Mouse (Mus musculus) skeletal muscle tissue, adult 2 months (tissue): ENCODE data around the gene Gcnt1.

Experiments used
- DNase-seq: peaks from one replicate; pipeline ENCODE4 v3.0.0-alpha.2; 2012; ENCODE audit warnings: low read depth, low spot score

Gcnt1 gene

GRCm38 (mm10) chr19:17372701-17373100 lies at the start of gene Gcnt1:
Gene Gcnt1 (minus strand): TSS chr19:17372844.
- no peak for DNase-seq

GRCm38 (mm10) chr19:17417855-17418254 lies 45.2 kb upstream of the Gcnt1 start:
- no peak for DNase-seq

DNA sequence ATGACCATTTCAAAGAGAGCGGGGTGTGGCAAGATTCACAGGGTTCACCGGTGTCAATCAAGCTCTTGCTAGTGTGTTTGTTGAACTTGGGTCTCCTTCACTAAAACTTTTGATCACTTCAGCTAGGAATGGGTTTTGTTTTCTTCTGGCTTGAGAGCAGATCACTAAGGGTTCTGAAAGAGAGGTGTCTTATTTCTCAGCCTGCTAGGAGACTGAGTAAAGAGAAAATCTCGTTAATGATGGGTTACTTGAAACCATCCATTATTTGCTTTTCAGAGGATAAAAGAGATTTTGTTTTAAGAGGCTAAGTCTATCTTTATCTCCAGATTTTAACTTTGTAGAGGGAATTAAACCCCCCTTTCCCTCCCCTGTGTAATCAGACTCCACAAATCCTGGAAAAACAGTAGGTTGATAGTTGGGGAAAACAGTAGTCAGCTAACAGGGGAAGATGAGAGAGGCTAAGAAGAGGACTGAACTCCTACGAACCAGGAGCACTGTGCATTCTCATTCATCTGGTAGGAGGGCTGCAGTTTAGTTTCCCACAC lies 40.3 kb upstream of the Gcnt1 start:
- DNase-seq = no peak

GRCm38 (mm10) chr19:17410465-17411065 lies 37.9 kb upstream of the Gcnt1 start:
- DNase-seq = no peak

DNA sequence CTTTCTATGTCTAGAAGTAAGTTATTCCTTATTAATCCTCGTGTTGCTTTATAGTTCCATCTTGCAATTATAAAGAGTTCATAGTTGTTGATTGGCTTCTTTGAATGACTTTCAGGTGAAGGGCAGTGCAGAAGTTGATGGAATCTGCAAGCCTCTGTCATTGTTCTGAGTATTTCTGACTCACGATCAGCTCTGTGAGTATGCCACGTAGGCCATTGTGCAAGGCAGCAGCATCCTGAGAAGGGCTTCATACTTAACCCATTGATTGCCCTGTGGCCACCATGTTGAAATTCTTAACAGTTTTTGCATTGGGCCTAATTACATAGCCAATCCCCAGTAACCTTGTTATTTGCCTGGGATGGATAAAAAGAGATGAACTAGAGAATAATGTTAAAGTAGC lies 36.7 kb upstream of the Gcnt1 start:
- DNase-seq = no peak

DNA sequence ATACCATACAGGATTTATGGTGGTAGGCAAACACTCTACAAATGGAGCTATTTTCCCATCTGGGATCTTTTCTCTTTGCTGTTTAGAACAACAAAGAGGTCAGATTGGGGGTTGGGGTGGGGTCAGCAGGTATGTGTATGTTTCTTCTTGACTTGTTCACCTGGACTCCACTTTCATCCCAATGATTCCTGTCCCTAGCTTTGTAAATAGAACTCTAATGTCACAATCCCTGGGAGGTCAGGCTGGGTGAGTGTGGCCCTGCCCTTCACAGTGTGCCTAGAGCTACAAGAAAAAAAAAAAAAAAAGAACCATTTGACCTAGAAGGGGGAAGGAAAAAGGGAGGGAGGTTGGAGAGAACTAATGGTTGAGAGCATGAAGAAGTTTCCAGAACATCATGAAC lies 35.9 kb upstream of the Gcnt1 start:
- no peak for DNase-seq

DNA sequence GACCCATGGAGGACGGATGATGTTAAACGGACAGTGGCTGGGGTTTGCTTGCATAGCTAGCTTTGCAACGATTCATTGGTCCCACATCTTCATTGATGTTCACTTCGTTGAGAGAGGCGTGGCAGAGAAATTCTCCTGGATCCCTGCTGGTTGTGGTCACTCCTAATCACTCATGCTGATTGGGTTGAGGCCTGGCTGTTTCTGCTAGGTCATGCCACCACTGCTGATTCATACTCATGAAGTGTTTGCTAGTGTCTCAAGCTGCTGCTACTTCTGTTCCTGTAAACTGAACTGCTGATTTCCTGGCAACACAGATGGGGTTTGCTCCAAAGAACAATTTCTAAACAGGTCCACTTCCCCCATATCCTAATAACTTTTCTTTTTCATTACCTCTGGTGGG lies 34.2 kb upstream of the Gcnt1 start:
- no peak for DNase-seq

DNA sequence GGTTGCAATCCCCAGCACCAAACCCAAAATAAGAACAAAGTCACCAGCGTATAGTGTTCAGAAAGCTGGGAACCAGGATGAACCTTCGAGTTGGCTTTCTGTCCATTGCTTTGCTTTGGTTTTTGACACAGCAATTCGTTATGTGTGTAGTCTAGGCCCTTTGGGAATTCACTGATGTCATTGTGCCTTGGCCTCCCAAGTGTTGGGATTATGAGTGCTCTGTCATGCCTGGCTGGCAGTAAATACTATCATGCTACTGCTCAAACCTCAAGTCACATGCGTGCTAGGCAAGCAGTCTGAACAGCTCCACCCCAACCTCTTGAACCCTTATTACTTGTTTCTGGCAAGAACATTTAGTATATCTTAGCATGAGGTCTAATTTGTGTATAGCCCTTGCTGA lies 30.5 kb upstream of the Gcnt1 start:
- no peak for DNase-seq

GRCm38 (mm10) chr19:17400571-17400970 lies 27.9 kb upstream of the Gcnt1 start:
- no peak for DNase-seq

GRCm38 (mm10) chr19:17399965-17400364 lies 27.3 kb upstream of the Gcnt1 start:
- no peak for DNase-seq

DNA sequence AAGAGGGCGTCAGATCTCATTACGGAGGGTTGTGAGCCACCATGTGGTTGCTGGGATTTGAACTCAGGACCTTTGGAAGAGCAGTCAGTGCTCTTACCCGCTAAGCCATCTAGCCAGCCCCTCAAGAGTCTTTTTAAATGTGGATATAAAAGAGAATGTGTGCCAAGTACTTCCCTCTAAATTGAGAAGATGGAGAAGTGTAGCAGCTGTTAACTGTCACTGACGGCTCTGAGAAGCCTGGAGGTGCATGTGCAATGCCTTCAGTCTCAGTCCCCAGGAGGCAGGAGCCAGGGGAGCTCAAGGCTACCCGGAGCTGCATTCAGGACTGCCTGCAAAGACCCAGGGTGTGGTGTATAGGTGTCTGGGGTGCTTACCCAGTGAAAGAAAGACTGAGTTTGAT lies 25.3 kb upstream of the Gcnt1 start:
- no peak for DNase-seq

GRCm38 (mm10) chr19:17396802-17397201 lies 24.2 kb upstream of the Gcnt1 start:
- no peak for DNase-seq

GRCm38 (mm10) chr19:17393841-17394591 lies 21.4 kb upstream of the Gcnt1 start, which contains the start of gene Rfk:
Gene Rfk (plus strand): TSS chr19:17394043.
- peak; percentile 82 for DNase-seq

DNA sequence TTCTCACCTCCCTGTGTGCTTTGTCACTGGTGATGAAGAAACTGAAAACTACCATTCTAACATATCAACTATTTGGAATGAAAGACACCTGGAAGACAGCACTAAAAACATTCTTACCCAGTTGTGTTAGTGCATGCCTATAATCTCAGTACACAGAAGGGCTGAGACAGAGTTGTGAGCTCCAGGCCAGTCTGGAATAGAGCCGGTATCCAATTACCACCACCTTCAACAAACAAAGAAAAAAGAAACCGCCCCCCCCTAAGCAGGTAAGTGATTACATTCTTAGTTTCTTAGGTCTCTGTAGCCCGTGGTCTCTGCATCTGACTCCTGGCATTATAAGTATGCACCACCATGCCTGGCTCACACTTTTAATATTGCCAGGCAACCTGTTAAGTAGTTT lies 20.2 kb upstream of the Gcnt1 start:
- DNase-seq = no peak

- no peak for DNase-seq
Observed at GRCm38 (mm10) chr19:17388404-17388803, 15.8 kb upstream of the Gcnt1 start.

DNA sequence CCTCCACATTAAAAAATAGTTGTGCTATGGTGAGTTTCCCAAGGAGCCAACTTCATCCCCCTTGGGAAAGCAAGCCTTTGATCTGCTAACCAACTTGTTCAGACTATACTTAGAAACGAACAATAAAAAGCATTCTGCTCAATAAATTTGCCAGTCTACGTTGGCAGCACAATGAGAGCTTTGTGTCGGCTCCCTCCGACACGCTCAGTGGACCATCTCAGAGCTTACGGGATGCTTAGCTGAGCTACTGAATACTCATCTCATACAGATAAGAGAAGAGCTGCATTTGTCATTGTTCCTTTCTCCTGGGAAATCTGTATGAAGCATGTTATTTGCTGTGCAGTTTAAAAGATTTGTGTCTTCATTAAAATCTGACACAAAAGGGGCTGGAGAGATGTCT lies 13.8 kb upstream of the Gcnt1 start:
- DNase-seq = no peak

DNA sequence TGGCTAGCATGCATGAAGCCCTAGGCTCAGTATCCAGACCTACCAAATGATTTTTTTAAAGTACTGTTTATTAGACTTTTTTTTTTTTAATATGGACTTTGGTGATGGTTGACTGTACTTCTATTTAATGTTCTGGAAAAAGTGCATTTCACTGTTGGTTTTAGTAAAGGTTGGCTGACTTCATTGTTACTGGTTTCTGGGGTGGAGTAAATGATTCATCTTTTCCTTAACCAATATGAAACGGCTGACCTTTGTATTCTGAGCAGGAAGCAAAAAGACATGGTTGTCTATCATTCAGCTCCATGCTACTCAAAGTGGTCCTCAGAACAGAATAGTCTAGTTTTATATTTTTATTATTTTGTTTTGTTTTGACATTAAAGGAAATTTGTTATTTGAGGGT lies 12.8 kb upstream of the Gcnt1 start:
- no peak for DNase-seq

DNA sequence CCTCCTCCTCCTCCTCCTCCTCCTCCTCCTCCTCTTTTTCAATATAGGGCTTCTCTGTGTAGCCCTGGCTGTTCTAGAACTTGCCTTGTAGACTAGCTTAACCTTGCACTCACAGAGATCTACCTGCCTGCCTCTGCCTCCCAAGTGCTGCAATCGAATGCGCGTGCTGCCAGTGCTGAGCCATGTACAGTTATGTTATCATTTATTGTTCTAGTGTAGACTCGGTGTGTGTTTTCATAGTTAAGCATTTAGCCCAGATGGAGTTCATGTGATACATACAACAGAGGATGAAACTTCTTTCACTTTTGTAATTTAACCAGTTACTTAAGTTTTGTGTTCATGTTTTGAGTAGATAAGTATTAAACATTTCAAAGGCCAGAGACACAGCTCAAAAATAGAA lies 12.4 kb upstream of the Gcnt1 start:
- no peak for DNase-seq

DNA sequence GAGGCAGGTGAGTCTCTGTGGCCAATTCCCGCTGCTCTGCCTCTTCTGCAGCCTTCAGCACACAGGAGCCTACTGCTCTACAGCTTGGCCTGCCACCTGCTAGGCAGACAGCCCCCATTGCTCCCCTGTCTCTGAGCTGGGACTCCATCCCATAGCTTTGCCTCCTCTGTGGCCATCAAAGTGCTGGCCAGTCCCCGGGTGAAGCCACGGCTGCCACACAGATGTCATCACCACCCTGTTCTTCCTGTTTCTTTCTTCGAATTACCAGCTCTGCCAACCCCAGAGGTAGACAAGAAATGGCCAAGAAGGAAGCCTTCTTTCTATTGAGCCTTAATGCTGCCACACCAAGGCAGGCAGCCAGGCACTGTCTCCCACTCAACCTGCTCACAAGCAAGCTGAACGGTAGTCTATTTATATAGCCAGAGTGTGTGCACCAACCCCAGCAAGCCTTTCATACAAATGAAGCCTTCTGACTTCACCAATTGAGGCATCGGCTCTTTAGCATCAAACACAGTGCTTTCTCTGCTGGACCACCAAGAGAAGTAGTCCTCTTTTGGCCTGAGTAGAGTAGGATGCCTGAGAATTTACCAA lies 10.3 kb upstream of the Gcnt1 start:
- DNase-seq = no peak

DNA sequence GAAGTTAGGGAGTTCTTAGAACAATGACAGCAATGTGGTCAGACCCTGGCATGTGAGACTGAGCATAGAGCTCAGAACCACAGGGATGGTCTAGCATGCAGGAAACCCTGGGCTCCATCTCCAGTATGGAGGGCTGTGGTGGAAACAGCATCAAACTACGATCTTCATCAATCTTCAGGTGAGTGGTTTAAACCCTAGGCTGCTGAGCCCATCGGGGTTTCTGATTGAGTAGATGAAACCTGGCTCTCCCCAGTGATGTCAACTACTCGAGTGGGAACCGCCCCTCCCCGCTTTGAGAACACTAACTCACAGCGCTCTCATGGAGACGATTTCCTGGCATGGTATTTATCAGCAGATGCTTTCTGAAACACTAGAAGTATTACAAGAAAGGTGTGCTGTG lies 7.9 kb upstream of the Gcnt1 start:
- DNase-seq = no peak

DNA sequence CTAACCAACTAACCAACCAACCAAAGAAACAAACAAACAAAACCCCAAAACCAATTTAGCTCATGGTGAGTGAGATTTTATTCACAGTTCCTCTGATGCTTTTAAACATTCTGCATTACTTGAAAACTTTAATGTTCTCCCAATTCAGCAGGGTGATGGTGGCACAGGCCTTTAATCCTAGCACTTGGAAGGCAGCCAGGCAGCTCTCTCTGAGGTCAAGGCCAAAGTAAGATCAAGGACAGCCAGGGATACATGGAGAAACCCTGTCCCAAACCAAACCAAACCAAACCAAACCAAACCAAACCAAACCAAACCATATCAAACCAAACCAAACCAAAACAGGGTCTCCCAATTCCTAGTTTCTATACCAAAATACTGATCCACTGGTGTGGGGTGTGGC lies 6.2 kb upstream of the Gcnt1 start:
- DNase-seq = no peak

GRCm38 (mm10) chr19:17369581-17369980 lies 3.1 kb downstream of the Gcnt1 start:
- DNase-seq = no peak

DNA sequence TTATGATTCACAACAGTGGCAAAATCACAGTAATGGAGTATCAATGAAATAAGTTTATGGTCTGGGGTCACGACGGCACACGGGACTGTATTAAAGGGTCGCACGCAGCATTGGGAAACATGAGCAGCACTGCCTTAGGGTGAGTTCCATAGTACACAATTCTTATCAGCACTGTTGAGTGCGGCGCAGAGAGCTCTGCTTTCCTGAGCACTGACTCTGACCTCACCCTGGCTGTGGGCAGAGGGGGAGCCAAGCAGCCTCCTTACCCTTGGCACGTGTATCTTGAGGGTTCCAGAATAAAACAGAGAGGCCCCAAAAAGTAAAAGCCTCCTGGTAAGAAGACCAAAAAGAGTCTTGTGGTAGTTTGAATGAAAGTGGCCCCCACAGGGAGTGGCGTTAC lies 4.1 kb downstream of the Gcnt1 start:
- DNase-seq = no peak
